Mouse (Mus musculus): Measurements from ENCODE around the gene Gm47969.

Gene Gm47969

DNA sequence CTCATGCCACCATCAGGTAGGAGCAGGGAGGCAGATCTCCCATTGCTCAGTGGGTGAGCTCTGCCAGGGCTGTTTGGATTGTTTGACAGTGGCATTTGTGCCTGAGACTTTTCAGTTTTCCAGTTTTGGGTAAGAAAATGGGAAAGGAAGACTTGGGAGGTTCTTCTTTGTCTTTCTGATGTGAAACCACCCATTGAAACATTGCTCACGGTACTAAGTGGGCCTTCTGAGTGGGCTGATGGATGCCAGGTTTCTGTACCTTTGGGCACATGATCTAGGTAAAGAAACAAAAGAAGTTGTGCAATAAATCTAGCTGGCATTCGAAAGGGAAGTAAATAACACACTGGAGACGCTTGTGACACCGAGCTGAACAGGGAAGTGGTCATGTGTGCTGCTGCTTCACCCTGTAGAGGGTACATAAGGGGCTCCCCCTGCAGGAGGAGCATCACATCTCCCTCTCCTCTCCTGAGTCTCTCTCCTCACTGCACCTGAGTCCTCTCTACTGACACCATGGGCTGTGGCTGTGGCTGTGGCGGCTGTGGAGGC, at the start of gene Gm47969:
Gene Gm47969 (plus strand): TSS at position 51 of the 546 bp plus-strand sequence.
- WGBS, result 82% methylated on average over 5 of the region's 5 CpGs

DNA sequence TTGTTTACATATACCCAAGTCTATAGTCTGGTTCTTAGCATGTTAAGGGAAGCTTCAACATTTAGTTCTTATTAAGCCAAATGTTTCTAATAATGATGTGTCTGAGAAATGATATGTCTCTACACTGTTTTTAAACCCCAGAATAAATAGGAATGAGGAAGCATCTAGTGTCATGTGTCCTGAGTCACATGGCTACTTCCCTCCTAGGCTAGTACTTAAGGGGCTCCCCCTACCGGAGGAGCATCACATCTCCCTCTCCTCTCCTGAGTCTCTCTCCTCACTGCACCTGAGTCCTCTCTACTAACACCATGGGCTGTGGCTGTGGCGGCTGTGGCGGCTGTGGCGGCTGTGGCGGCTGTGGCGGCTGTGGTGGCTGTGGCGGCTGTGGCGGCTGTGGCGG, 44.4 kb upstream of the Gm47969 start, which contains the start of gene Gm47959:
Gene Gm47959 (plus strand): TSS at position 243 of the 400 bp plus-strand sequence.
- WGBS, result 96% methylated on average over 9 of the region's 9 CpGs

DNA sequence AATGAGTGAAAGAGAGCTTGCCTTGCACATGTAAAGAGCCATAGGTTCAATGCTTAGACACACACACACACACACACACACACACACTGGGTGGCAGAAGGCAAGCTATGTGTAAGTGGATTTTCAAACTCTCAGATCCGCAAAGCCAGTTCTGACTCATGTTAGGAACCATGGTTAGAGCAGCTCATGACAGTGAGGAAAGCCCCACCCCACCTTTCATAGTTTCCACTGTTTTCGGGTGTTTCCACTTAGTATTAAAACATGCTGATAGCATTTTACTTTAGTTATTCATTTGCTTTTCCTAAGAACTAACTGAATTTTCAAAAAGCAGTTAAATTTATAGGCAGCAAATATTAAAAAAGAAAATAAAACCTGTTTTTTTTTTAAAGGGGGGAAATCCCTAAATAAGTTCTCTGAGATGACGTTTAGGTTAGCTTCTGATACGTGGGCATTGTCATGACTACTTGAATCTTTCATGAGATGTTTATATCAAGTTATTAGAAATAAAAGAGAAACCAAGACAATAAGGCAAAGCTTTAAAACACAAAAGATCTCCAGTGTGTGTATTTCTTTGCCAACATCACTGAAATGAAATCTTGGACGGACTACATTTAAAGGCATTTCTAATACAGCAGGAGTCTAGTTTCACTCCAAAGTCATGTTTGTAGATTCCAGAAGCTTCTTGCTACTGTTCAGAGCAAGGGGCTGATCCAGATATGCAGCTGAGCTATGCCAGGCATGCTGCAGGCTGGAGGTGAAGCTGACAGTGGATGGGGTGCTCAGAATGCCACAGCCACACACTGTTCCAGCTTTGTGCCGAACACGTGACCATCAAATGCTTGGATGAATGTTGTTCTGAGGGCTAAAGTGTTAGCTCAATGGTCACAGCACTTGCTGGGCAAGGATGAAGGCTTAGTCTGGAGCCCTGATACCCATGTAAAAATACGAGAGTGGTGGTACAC, 38.2 kb upstream of the Gm47969 start:
- WGBS, result 75% methylated on average over 8 of the region's 8 CpGs

DNA sequence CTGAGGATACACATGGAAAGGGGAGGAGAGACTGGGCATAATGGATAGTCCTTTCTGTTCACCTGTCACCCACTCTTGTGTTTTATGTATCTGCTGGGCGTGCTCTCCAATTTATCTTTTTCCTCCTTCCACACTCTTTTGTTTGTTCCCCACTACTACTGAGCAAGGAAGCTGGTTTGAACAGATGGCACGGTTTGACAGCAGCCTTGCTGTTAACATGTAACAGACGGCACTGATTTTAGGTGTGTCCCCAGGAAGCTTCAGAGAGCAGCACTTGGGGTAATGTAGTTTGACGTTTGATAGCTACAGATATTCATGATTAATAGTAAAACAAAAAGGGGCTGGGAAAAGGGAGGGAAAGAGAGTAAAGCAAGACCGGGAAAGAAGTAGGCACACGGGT, 37.3 kb upstream of the Gm47969 start:
- 62% methylated on average over 6 of the region's 6 CpGs for WGBS

DNA sequence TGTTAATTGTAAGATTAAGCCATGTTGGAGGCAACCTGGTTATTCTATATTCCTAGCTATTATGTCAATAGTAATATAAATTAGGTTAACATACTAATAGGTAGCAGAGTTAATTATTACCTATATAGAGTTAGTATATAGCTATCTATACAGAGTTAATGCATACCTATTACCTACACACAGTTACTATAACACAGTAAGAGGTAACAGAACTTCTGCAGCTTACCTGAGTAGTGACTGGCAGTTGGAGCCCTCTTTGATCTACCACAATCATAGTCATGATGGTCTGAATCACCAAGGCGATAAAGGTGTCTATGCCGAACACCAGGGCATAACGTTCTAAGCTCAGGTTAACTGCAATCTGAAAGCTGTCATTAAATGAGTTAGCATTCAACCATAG, 30.3 kb upstream of the Gm47969 start:
- WGBS, result 97% methylated on average over 3 of the region's 3 CpGs

DNA sequence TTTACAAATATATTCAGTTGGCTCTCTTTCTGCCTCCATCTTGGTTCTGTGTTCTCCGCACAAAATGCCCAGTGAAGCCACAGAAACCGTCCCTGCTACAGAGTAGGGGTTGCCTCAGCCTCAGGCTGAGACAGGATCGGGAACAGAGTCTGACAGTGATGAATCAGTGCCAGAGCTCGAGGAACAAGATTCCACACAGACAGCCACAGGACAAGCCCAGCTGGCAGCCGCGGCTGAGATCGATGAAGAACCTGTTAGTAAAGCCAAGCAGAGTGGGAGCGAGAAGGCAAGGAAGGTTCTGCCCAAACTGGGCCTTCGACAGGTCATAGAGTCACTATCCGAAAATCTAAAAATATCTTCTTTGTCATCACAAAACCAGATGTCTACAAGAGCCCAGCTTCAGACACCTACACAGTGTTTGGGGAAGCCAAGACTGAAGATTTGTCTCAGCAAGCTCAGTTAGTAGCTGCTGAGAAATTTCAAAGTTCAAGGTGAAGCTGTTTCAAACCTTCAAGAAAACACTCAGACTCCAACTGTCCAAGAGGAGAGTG, 29.3 kb upstream of the Gm47969 start:
- 66% methylated on average over 10 of the region's 10 CpGs for WGBS

DNA sequence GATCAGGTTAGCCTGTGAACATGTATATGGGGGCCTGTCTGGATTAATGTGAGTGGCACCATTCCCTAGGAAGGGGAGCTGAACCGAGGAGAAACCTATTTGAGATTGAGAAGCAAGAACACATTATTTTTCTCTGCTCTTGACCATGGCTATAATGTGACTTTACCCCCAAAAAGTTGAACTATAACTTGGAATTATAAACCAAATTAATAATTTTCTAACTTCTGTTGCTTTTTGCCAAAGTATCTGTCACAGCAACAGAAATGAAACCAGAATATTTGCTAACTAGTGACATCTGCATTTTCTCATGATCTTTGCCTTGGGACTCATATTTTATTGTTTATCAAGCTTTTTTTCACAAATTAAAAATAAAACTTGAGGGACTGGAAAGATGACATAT, 28.2 kb upstream of the Gm47969 start:
- WGBS, result 70% methylated on average over 1 of the region's 1 CpGs

DNA sequence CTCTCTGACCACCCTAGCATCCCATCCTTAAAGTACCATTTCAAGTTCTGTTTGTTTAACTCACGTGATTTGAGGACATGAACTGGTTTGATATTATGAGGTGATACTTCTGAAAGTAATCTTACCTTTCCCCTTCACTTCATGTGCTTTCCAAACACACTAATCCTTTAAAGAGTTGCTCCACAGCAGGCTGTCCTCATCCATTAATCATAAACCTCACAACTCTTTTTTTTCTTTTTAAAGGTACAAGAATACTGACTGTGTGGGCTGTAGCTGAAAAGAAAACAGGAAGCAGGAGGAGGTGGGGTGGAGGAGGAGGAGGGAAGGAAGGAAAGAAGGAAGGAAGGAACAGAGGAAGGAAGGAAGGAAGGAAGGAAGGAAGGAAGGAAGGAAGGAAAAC, 12.8 kb upstream of the Gm47969 start:
- WGBS, result 57% methylated on average over 1 of the region's 1 CpGs

DNA sequence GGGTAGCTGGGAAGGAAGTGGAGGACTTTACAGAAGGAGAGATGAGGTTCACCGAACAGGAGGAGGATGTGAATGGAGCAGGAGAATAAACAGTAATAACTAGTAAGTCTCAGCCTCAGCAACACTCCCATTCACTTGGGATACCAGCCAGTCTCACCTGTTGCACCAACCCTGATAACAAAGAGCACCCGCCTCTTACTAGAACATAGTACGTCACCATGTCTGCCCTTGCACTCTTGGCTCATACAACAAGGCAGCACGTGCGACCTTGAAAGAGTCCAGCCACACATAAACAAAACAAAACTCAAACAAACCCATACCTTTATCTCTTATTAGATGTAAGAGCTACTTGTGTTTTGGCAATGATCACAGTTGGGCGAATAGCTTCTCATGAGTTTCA, 12.2 kb upstream of the Gm47969 start:
- 79% methylated on average over 6 of the region's 6 CpGs for WGBS

DNA sequence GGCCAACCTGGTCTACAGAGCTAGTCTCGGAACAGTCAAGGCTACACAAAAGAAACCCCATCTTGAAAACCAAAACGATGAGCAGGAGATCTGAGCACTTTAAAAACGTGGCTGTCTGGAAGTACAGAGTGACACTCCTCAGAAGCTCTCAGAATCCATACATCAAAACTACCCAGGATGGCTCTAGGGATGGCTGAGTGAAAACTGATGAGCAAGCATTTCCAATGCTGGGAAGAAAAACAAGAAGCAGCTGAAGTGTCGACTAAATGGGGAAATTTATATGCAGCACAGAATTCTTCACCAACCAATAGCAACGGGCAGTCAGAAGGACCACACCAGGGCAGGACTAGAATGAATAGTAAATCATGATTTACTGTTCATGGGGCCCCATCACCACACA, 10.2 kb upstream of the Gm47969 start:
- 72% methylated on average over 5 of the region's 5 CpGs for WGBS

DNA sequence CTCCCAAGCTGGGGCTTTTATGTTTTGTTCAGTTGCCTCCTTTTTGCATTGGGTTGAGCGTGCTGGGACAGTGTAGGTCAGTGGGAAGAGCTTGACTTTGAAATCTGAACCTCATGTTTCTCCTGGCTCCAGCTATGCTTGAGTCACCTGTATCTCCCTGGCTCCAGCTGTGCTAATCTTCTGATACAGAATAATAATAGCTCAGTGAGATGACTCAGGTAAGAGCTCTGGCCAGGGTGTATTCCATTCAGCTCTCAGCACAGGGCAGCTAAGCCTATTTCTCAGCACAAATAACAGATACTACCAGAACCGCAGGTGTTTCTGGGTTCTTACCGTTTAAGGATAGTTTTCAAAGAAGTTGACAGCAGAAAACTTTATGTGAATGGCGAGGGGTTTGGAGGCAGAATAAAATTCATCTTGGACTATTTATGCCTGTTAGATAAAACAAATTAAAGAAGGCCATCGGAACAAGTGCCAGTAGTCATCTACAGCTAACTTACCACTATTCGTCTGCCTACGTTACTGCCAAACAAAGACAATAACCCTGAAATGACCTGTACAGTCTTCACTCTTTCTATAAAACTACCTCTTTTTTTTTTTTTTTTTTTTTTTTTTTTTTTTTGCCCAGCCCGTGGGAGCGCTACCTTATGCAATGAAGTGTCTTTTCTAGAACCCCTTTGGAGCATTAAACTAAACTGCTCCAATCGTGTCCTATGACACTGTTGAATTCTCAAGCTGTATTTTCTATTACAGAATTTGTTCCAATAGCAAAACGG, 7.7 kb upstream of the Gm47969 start:
- 61% methylated on average over 11 of the region's 11 CpGs for WGBS

DNA sequence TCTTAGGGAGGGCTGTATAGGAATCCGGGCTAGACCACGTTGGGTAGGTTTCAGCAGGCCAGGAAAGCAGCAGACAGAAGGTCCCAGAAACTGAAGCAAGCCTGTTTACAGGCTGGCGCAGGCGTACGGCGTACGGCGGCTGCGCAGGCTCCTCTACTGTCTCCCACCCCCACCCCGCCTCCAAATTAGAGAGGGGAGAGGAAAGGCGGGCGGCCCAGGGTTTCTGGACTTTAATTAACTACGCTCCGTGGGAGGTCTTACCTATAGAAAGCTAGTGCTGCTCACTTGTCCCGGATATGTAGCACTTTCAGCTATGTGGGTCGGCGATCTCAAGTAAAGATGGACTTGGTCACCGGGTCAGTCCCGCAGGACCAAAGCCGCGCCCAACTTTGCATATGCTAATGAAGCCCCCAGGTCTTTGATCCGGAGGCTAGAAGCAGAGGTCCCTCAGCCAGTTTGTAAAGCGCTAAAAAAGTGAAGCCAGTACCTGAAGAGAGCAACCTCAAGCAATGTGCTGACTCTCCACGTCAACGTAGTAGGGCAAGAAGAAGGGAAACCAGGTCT, 6.5 kb upstream of the Gm47969 start, which contains the start of gene Slc19a3:
Gene Slc19a3 (minus strand): TSS at position 340 of the 564 bp plus-strand sequence.
- 1% methylated on average over 25 of the region's 25 CpGs for WGBS

DNA sequence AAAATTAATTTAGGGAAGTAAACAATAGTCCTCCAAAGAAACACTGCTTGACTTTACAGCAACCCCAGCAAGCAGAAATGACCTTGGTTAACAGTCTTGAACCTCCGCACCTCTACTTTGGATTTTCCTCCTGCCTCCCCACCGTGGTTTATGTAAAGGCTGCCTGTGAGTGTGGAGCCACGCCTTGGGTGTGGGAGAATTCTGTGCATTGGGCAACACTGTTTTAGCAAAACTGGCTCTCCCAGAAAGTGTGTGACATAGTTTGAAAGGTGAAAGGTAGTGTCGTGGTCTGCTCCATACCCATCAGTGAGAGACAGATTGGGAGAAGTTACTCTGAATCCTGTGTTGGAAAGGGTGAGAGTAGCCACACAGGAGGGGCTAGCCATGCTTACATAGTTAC, 5.7 kb upstream of the Gm47969 start:
- 74% methylated on average over 4 of the region's 4 CpGs for WGBS

DNA sequence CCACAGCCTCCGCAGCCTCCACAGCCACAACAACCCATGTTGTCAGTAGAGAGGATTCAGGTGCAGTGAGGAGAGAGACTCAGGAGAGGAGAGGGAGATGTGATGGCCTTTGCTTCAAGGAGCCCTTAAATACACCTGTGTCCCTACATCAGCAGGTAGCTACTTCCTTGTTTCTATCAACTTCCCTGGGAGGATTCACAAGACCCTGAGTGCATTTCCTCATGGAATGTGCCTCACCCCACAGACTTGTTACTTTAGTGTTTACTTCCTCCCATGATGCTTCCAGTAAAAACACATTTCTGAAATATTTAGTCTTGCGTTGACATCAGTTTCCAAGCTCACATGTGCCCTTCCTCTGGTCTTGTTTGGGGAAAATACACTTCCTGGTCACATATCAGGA, 2.4 kb upstream of the Gm47969 start, which contains the start of gene Krtap28-10:
Gene Krtap28-10 (minus strand): TSS at position 101 of the 400 bp plus-strand sequence.
- WGBS, result 91% methylated on average over 2 of the region's 2 CpGs

DNA sequence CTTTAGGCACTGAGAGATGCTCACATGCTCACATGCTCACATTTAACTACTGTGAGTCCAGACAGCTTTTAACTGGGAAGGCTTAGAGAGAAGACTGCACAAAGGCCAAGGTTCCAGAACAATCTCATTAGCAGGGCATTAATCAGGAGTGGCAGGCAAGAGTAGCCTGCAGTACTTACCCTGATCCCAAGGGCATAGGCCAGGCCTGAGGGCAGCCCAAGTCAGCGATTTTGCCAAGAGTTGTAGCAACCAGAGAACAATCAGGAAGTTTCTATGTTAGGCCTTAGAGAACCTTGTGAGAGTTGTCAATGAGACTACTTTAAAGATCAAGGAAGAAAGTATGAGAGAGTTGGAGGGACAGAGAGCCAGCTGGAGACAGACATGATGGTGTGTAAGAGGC, 13.7 kb downstream of the Gm47969 start:
- WGBS, result 94% methylated on average over 1 of the region's 1 CpGs

DNA sequence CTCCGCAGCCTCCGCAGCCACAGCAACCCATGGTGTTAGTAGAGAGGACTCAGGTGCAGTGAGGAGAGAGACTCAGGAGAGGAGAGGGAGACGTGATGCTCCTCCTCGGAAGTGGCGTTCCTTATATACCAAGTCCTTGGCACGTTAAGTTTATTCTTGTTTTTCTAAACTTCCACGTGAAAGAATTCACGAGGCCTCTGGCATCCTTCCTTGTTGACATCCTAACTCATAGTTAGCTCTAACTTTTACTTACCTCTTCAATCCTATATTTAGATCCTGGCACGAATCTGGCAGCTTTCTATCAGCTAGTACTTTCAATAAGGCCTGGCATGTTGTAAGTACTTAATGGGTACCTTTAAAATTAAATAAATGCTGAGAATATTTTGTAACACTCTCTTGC, 14.5 kb downstream of the Gm47969 start, which contains the start of gene A030005K14Rik:
Gene A030005K14Rik (minus strand): TSS at position 101 of the 400 bp plus-strand sequence.
- 84% methylated on average over 9 of the region's 9 CpGs for WGBS

DNA sequence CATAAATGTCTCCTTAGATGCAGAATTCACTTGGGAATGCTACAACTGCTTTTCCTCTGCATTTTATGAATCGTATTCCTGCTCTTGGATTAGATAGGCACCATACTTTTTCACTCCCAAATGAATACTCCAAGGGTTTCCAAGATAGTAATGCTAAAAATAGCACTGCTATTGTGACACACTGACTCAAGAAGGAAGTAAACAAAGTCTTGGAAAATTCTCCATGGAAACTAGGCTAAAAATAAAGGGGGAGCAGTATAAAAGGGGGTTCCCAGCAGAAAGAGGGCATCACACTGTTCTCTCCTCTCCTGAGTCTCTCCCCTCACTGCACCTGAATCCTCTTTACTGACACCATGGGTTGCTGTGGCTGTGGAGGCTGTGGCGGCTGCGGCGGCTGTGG, 15.9 kb downstream of the Gm47969 start, which contains the start of gene Krtap28-13:
Gene Krtap28-13 (plus strand): TSS at position 288 of the 400 bp plus-strand sequence.
- 81% methylated on average over 4 of the region's 4 CpGs for WGBS

DNA sequence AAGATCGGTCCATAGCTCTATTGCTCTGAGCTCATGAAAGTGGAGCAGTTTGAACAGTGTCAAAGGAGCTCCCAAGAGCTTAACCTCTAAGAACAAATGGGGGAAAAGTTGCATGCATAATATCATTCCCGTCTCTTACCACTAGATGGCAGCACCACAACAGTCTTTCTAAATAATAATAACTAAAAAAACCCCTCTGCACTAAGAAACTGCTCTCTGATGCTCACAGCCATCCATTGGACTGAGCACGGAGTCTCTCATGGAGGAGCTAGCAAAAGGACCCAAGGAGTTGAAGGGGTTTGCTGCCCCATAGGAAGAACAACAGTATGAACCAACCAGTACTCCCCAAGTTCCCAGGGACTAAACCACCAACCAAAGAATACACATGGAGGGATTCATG, 20.1 kb downstream of the Gm47969 start:
- WGBS, result 19% methylated on average over 3 of the region's 3 CpGs

DNA sequence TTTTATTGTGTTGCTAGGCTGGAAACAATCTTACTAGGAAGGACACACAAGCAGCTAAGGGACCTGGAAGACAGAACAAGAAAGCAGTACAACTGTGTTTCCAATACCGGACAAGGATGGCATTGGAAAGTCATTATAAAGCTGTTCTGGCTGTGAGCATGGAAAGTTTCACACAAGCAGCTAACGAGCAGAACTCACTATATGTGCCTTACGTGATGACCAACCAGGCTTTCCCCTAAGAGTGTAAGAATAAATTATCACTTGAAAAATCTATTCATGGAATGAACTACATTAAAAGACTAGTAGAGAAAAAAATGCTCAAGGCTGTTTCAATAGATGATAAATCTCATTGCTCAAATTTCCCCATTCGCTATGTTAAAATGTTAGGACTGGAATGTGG, 21.8 kb downstream of the Gm47969 start:
- 51% methylated on average over 4 of the region's 4 CpGs for WGBS

DNA sequence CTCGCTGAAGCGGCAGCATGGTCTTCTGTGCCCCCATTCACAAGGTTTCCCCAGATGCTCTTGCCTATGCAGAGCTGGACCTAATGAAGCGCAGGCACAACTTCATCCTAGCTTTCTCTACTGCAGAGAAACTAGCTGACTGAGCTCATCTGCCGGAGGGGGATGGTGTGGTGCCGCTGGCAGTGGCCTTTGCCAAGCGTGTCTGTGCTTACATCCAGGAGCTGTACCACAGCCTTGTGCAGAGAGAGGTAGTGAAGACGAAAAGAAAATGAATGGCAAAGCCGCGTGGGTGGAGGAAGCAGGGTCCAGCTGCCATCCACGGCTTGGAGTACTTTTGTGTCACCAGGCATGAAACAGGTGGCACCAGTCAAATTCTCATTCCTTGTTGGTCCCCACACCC, 22.5 kb downstream of the Gm47969 start:
- 48% methylated on average over 10 of the region's 10 CpGs for WGBS

DNA sequence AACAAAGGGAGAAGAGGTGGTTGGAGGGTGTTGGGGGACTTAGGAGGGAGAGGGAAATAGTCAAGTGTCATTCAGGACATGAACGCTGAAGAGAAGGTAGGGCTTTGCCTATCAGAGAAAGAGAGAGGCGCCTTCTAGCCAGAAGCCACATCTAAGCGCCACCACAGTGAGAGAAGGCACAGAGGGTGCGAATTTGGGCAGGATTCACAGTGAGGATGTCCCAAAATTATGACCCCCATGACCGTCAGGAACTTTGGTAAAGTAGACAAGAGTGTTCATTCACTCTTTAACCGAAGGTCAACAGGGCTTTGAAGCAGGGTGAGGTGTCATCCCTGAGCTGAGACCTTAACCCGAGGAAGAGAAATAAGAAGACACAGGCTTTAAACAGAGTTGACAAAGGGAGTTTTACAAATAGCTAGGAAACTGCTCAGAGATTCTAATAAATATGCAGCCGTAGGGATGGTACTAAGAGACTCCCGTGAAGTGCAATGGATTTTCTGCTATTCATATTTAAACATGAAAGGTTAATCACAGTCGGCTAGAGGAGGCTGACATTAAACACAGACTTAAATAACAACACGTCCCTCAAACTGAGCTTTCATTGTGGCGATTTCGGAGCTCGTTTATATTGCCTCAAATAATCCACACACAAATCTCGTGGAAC, 30.9 kb downstream of the Gm47969 start:
- WGBS, result 32% methylated on average over 15 of the region's 15 CpGs
